ENCODE assay signal across 8 mouse cellular contexts in genomic region chr1:138847146-138847545, GRCm38 (mm10). TPM values are rescaled to one million over a fixed set of nuclear protein-coding genes. Genes with fewer than 3 reads are reported as not detected.
DNase-seq lines count a peak whose midpoint lies in the region; ATAC-seq lines count a peak whose summit lies in the region.
"Had no signal": no experiment of that assay in that cellular context is flagged by ENCODE, and none has a peak within 500 bp of the region (broad histone marks: within the 10 kb centered on the region; RNA-seq: fewer than 3 reads in every experiment).

No protein-coding gene starts in this region.

- WGBS in forebrain, embryonic 15.5 days: 2% methylated on average over 21 of the region's 21 CpGs
- WGBS in liver, embryonic 12.5 days (ENCODE audit: insufficient replicate concordance): 2% methylated on average over 21 of the region's 21 CpGs
- WGBS in stomach, embryonic 16.5 days: 2% methylated on average over 21 of the region's 21 CpGs

- peaks cover 52% of the 10 kb centered on the region for H3K4me1 ChIP-seq in megakaryocyte, embryonic 14.5 days
- H3K4me1 ChIP-seq in forebrain, embryonic 15.5 days: peaks cover 38% of the 10 kb centered on the region
- H3K4me1 ChIP-seq in liver, embryonic 12.5 days: peaks cover 16% of the 10 kb centered on the region; the same call in 1 of the 2 replicates
- peaks cover 14% of the 10 kb centered on the region for H3K4me1 ChIP-seq in stomach, embryonic 16.5 days (ENCODE audit: control insufficient read depth, insufficient read depth, low read length)

- H3K4me3 ChIP-seq in megakaryocyte, embryonic 14.5 days (replicated peaks): peak overlapping the region; percentile 64
- peak overlapping the region; percentile 35 for H3K4me3 ChIP-seq in forebrain, embryonic 15.5 days
- H3K4me3 ChIP-seq in liver, embryonic 12.5 days: 0 out of 2 replicates have a peak overlapping the region, but pooled peaks have one; percentile 4
- peak overlapping the region; percentile 26 for H3K4me3 ChIP-seq in stomach, embryonic 16.5 days (replicated peaks; ENCODE audit: low read length)

- no peak for DNase-seq in T-cell, adult 2 months (ENCODE audit: low spot score)
- no peak for DNase-seq in frontal cortex, postnatal 25 days (ENCODE audit: low spot score in 2 of 2)
- DNase-seq: layer of hippocampus, adult 9-11 months had no signal

- H3K9me3 ChIP-seq in megakaryocyte, embryonic 14.5 days: no peaks in the 10 kb centered on the region
- H3K9me3 ChIP-seq in forebrain, embryonic 15.5 days: no peaks in the 10 kb centered on the region
- H3K9me3 ChIP-seq in liver, embryonic 12.5 days (replicated peaks): no peaks in the 10 kb centered on the region
- H3K9me3 ChIP-seq in stomach, embryonic 16.5 days (replicated peaks; ENCODE audit: control insufficient read depth, low read length): no peaks in the 10 kb centered on the region

- ATAC-seq in megakaryocyte, adult 5-6 weeks (ENCODE audit: poor library complexity, severe bottlenecking): no peak
- no peak for ATAC-seq in forebrain, embryonic 15.5 days (replicated peaks)
- no peak for ATAC-seq in liver, embryonic 12.5 days
- ATAC-seq in stomach, embryonic 16.5 days (ENCODE audit: insufficient read depth, low FRiP score): no peak

- peak overlapping the region; percentile 45 for H3K9ac ChIP-seq in forebrain, embryonic 15.5 days (replicated peaks)
- no peak overlapping the region for H3K9ac ChIP-seq in liver, embryonic 12.5 days
- H3K9ac ChIP-seq in stomach, embryonic 16.5 days (ENCODE audit: low read length): no peak overlapping the region

- H3K27me3 ChIP-seq in megakaryocyte, embryonic 14.5 days (replicated peaks): peaks cover 82% of the 10 kb centered on the region
- H3K27me3 ChIP-seq in forebrain, embryonic 15.5 days: peaks cover 41% of the 10 kb centered on the region
- peaks cover 95% of the 10 kb centered on the region for H3K27me3 ChIP-seq in liver, embryonic 12.5 days (replicated peaks)
- peaks cover 66% of the 10 kb centered on the region for H3K27me3 ChIP-seq in stomach, embryonic 16.5 days (ENCODE audit: control insufficient read depth, insufficient read depth, low read length)

- peak overlapping the region; percentile 38 for H3K4me2 ChIP-seq in forebrain, embryonic 15.5 days (replicated peaks)
- peak overlapping the region; percentile 24 for H3K4me2 ChIP-seq in liver, embryonic 12.5 days
- H3K4me2 ChIP-seq in stomach, embryonic 16.5 days (ENCODE audit: low read depth, low read length): 0 out of 2 replicates have a peak overlapping the region, but pooled peaks have one; percentile 21

- H3K36me3 ChIP-seq in megakaryocyte, embryonic 14.5 days (replicated peaks; ENCODE audit: low read length): peaks cover 9% of the 10 kb centered on the region
- H3K36me3 ChIP-seq in forebrain, embryonic 15.5 days: no peaks in the 10 kb centered on the region
- 0 out of 2 replicates have a peak, but pooled peaks cover 3% of the 10 kb centered on the region for H3K36me3 ChIP-seq in liver, embryonic 12.5 days
- H3K36me3 ChIP-seq in stomach, embryonic 16.5 days (ENCODE audit: control insufficient read depth, insufficient read depth, low read length): no peaks in the 10 kb centered on the region

- peak overlapping the region; percentile 51 for H3K27ac ChIP-seq in forebrain, embryonic 15.5 days (replicated peaks)
- no peak overlapping the region for H3K27ac ChIP-seq in liver, embryonic 12.5 days
- no peak overlapping the region for H3K27ac ChIP-seq in stomach, embryonic 16.5 days (ENCODE audit: low read length)

RNA-seq across cellular contexts. Expression of gene Lhx9, which starts 1.2 kb away (rescaled TPM):
- not detected in 2 replicates for polyA plus RNA-seq in megakaryocyte, embryonic 14.5 days (2012; ENCODE audit: insufficient read depth, low replicate concordance)
- not detected in 2 replicates for total RNA-seq in megakaryocyte, adult 5-6 weeks (2015)
- not detected in 2 replicates for total RNA-seq in megakaryocyte, adult 5-6 weeks (2017)
- polyA plus RNA-seq in forebrain, embryonic 15.5 days (2015; fragmentation: Nextera tagmentation; extraction: Ambion mirVana): 20.6 and 25.2 TPM in 2 replicates
- 0.54 and 0.80 TPM in 2 replicates for polyA plus RNA-seq in liver, embryonic 12.5 days (2016; fragmentation: Nextera tagmentation; extraction: Ambion mirVana)
- polyA plus RNA-seq in stomach, embryonic 16.5 days (2015; fragmentation: Nextera tagmentation; extraction: Ambion mirVana): 0.87 and 1.2 TPM in 2 replicates

RNA-seq across cellular contexts. Expression of gene 2310009B15Rik, which starts 9.5 kb away (rescaled TPM):
- polyA plus RNA-seq in megakaryocyte, embryonic 14.5 days (2012; ENCODE audit: insufficient read depth, low replicate concordance): 30.1 and 54.8 TPM in 2 replicates
- total RNA-seq in megakaryocyte, adult 5-6 weeks (2015): 18.4 and 20.6 TPM in 2 replicates
- total RNA-seq in megakaryocyte, adult 5-6 weeks (2017): 11.7 and 29.1 TPM in 2 replicates
- 29.7 and 35.5 TPM in 2 replicates for polyA plus RNA-seq in forebrain, embryonic 15.5 days (2015; fragmentation: Nextera tagmentation; extraction: Ambion mirVana)
- polyA plus RNA-seq in liver, embryonic 12.5 days (2016; fragmentation: Nextera tagmentation; extraction: Ambion mirVana): 19.1 and 20.4 TPM in 2 replicates
- 29.9 and 39.6 TPM in 2 replicates for polyA plus RNA-seq in stomach, embryonic 16.5 days (2015; fragmentation: Nextera tagmentation; extraction: Ambion mirVana)

Comparison
In these comparisons a context has a peak if more than half of its experiments do, and no peak if none do; other contexts are left out.
1. H3K4me3 ChIP-seq: peak in every context shown above with its lines; median percentile 64 in megakaryocyte, embryonic 14.5 days; 35 in forebrain, embryonic 15.5 days; 26 in stomach, embryonic 16.5 days; 4 in liver, embryonic 12.5 days.